Mouse (Mus musculus) C2C12 (cell line): ENCODE data around the gene Cacna1e.

Experiments used
- CEBPB ChIP-seq: IDR thresholded peaks from one replicate; pipeline ENCODE4 v1.6.1; 2011; ENCODE audit warnings: low read depth, mild to moderate bottlenecking, control low read depth, moderate library complexity
- CTCF ChIP-seq: IDR thresholded peaks from one replicate; pipeline ENCODE4 v1.5.1; 2011; ENCODE audit not compliant: control insufficient read depth, insufficient read depth, insufficient read length
- FOSL1 ChIP-seq: IDR thresholded peaks from one replicate; pipeline ENCODE4 v1.8.0; 2011; ENCODE audit warnings: mild to moderate bottlenecking, low read length; ENCODE audit not compliant: poor library complexity, insufficient read depth, severe bottlenecking
- MAX ChIP-seq: IDR thresholded peaks from one replicate; pipeline ENCODE4 v1.6.1; 2011; ENCODE audit warnings: mild to moderate bottlenecking, control low read depth
- MYOD1 ChIP-seq: IDR thresholded peaks from one replicate; pipeline ENCODE4 v1.6.1; 2011; ENCODE audit warnings: low read depth; ENCODE audit not compliant: control insufficient read depth, insufficient read length
- MYOG ChIP-seq: IDR thresholded peaks from one replicate; pipeline ENCODE4 v1.6.1; 2011; ENCODE audit not compliant: control insufficient read depth, insufficient read length; ENCODE audit errors: extremely low read depth
- USF1 ChIP-seq: IDR thresholded peaks from one replicate; pipeline ENCODE4 v1.6.1; 2011; ENCODE audit warnings: low read depth, mild to moderate bottlenecking, control low read depth, moderate library complexity

- TF ChIP-seq CTCF (no peak), USF1 (no peak), MAX (no peak), CEBPB (no peak), MYOG (no peak), FOSL1 (no peak), MYOD1 (no peak)
These were observed 54.2 kb downstream of the Cacna1e start for GRCm38 (mm10) chr1:154830051-154830450.
